Mouse (Mus musculus) hindbrain, embryonic 14.5 days (tissue): ENCODE results near the gene Gm49396. TPM values are rescaled to one million over a fixed set of nuclear protein-coding genes. Genes with fewer than 3 reads are reported as not detected.

Source experiments
- ATAC-seq: fragments of 200-750 bp; cut with Nextera tagmentation; 2 replicates; pipeline ENCODE4 v1.8.0; 2017; ENCODE audit warnings: moderate number of reproducible peaks, mild to moderate bottlenecking, moderate TSS enrichment, moderate library complexity; ENCODE audit not compliant: low FRiP score
- DNase-seq: peaks from one replicate; pipeline ENCODE4 v3.0.0-alpha.2; 2015; ENCODE audit warnings: low spot score
- H3K27ac ChIP-seq: fragments of 300-500 bp; sonication (generic); 2 replicates; pipeline ENCODE4 v1.5.1; 2014; ENCODE audit warnings: mild to moderate bottlenecking, moderate library complexity
- H3K27me3 ChIP-seq: fragments of 300-500 bp; sonication (generic); 2 replicates; pipeline ENCODE4 v1.6.1; 2014; ENCODE audit warnings: mild to moderate bottlenecking, low read length, mixed read lengths; ENCODE audit not compliant: control insufficient read depth, insufficient read depth
- H3K36me3 ChIP-seq: fragments of 300-500 bp; sonication (generic); replicated peaks from 2 replicates; pipeline ENCODE4 v1.6.1; 2014; ENCODE audit not compliant: control insufficient read depth, insufficient read depth
- H3K4me1 ChIP-seq: fragments of 300-500 bp; sonication (generic); replicated peaks from 2 replicates; pipeline ENCODE4 v1.6.1; 2014; ENCODE audit warnings: antibody characterized with exemption, low read length, mixed read lengths; ENCODE audit not compliant: control insufficient read depth, insufficient read depth
- H3K4me2 ChIP-seq: fragments of 300-500 bp; sonication (generic); replicated peaks from 2 replicates; pipeline ENCODE4 v1.6.1; 2014; ENCODE audit warnings: mild to moderate bottlenecking, moderate library complexity
- H3K4me3 ChIP-seq: fragments of 300-500 bp; sonication (generic); replicated peaks from 2 replicates; pipeline ENCODE4 v1.5.1; 2014; ENCODE audit warnings: mild to moderate bottlenecking, low read length
- H3K9ac ChIP-seq: fragments of 300-500 bp; sonication (generic); 2 replicates; pipeline ENCODE4 v1.6.1; 2014
- H3K9me3 ChIP-seq: fragments of 300-500 bp; sonication (generic); 2 replicates; pipeline ENCODE4 v1.6.1; 2016; ENCODE audit warnings: low read length; ENCODE audit not compliant: control insufficient read depth
- WGBS: fragments of 180-500 bp; shearing (Covaris S2); extraction: QIAGEN DNeasy Blood & Tissue Kit; methylation state at CpG from one replicate; pipeline ENCODE4 v1.1.7; 2014; 5-methylcytosine and 5-hydroxymethylcytosine counted together
- polyA plus RNA-seq: library from polyadenylated mRNA; unstranded; fragments of >200 nt; fragmentation: Nextera tagmentation; extraction: Ambion mirVana; gene quantifications from 2 replicates; pipeline ENCODE4 v1.2.1, GENCODE M21; 2014

Gm49396 gene
- polyA plus RNA-seq, 1 experiment from 2014 or later, result 6.5 TPM

- no peak overlapping the region for H3K4me2 ChIP-seq
- H3K27ac ChIP-seq, result no peak overlapping the region
- H3K9ac ChIP-seq, result no peak overlapping the region
- no peaks in the 10 kb centered on the region for H3K27me3 ChIP-seq
- no peaks in the 10 kb centered on the region for H3K9me3 ChIP-seq
- H3K4me3 ChIP-seq, result no peak overlapping the region
- H3K4me1 ChIP-seq, result no peaks in the 10 kb centered on the region
- DNase-seq (no peak), ATAC-seq (no peak)
- H3K36me3 ChIP-seq, result peaks cover 100% of the 10 kb centered on the region
- 96% methylated on average over 8 of the region's 8 CpGs for WGBS
Measured at GRCm38 (mm10) chr7:30579950-30580349, 16.8 kb downstream of the Gm49396 start.

- WGBS, result 95% methylated on average over 16 of the region's 16 CpGs
- H3K27ac ChIP-seq, result no peak overlapping the region
- no peak overlapping the region for H3K4me2 ChIP-seq
- peaks cover 100% of the 10 kb centered on the region for H3K36me3 ChIP-seq
- H3K9ac ChIP-seq, result no peak overlapping the region
- H3K4me3 ChIP-seq, result no peak overlapping the region
- no peaks in the 10 kb centered on the region for H3K27me3 ChIP-seq
- DNase-seq (no peak), ATAC-seq (no peak)
- peaks cover under 1% of the 10 kb centered on the region; the same call in 1 of the 2 replicates for H3K4me1 ChIP-seq
- H3K9me3 ChIP-seq, result no peaks in the 10 kb centered on the region
Measured at GRCm38 (mm10) chr7:30581547-30581946, 18.4 kb downstream of the Gm49396 start.

GRCm38 (mm10) chr7:30584339-30584738 lies 21.2 kb downstream of the Gm49396 start:
- H3K9ac ChIP-seq, result no peak overlapping the region
- H3K9me3 ChIP-seq, result no peaks in the 10 kb centered on the region
- peaks cover 75% of the 10 kb centered on the region for H3K36me3 ChIP-seq
- H3K27me3 ChIP-seq, result no peaks in the 10 kb centered on the region
- DNase-seq (no peak), ATAC-seq (no peak)
- no peak overlapping the region for H3K4me2 ChIP-seq
- H3K4me1 ChIP-seq, result peaks cover 10% of the 10 kb centered on the region
- WGBS, result 94% methylated on average over 10 of the region's 10 CpGs
- no peak overlapping the region for H3K4me3 ChIP-seq
- H3K27ac ChIP-seq, result no peak overlapping the region

- peaks cover 10% of the 10 kb centered on the region for H3K4me1 ChIP-seq
- no peak overlapping the region for H3K27ac ChIP-seq
- WGBS, result 94% methylated on average over 7 of the region's 7 CpGs
- no peak overlapping the region for H3K9ac ChIP-seq
- no peak overlapping the region for H3K4me2 ChIP-seq
- ATAC-seq (no peak), DNase-seq (no peak)
- no peak overlapping the region for H3K4me3 ChIP-seq
- no peaks in the 10 kb centered on the region for H3K27me3 ChIP-seq
- peaks cover 67% of the 10 kb centered on the region for H3K36me3 ChIP-seq
- H3K9me3 ChIP-seq, result no peaks in the 10 kb centered on the region
Measured at GRCm38 (mm10) chr7:30585170-30585569, 22.0 kb downstream of the Gm49396 start.

- H3K4me1 ChIP-seq, result peaks cover 10% of the 10 kb centered on the region
- DNase-seq (no peak), ATAC-seq (no peak)
- peak overlapping the region; percentile 85 for H3K4me3 ChIP-seq
- H3K9me3 ChIP-seq, result no peaks in the 10 kb centered on the region
- no peaks in the 10 kb centered on the region for H3K27me3 ChIP-seq
- peak overlapping the region; percentile 98; the same call in 1 of the 2 replicates for H3K9ac ChIP-seq
- H3K36me3 ChIP-seq, result peaks cover 53% of the 10 kb centered on the region
- no peak overlapping the region for H3K27ac ChIP-seq
- WGBS, result 91% methylated on average over 28 of the region's 28 CpGs
- H3K4me2 ChIP-seq, result peak overlapping the region; percentile 93
Measured at GRCm38 (mm10) chr7:30586455-30587020, 23.4 kb downstream of the Gm49396 start.

GRCm38 (mm10) chr7:30587842-30588667 lies 24.9 kb downstream of the Gm49396 start:
- Histone ChIP-seq H3K4me1 (peaks cover 10% of the 10 kb centered on the region), H3K9me3 (no peaks in the 10 kb centered on the region), H3K27ac (peak overlapping the region; percentile 94), H3K27me3 (no peaks in the 10 kb centered on the region), H3K4me2 (peak overlapping the region; percentile 93), H3K4me3 (peak overlapping the region; percentile 85), H3K9ac (peak overlapping the region; percentile 98), H3K36me3 (peaks cover 38% of the 10 kb centered on the region)
- peak; percentile 29 for DNase-seq
- WGBS, result 1% methylated on average over 53 of the region's 67 CpGs
- peak; percentile 38 for ATAC-seq

- DNase-seq, result peak; percentile 93
- Histone ChIP-seq H3K4me1 (peaks cover 10% of the 10 kb centered on the region), H3K4me3 (peak within 1 kb of the TSS; percentile 85), H3K27ac (peak within 1 kb of the TSS; percentile 94), H3K4me2 (peak within 1 kb of the TSS; percentile 93), H3K36me3 (peaks cover 30% of the 10 kb centered on the region), H3K27me3 (no peaks in the 10 kb centered on the region), H3K9ac (peak within 1 kb of the TSS; percentile 98), H3K9me3 (no peaks in the 10 kb centered on the region)
- peak; percentile 95 for ATAC-seq
- WGBS, result under 1% methylated on average over 57 of the region's 68 CpGs
Measured at GRCm38 (mm10) chr7:30588676-30589434, 25.7 kb downstream of the Gm49396 start, which contains the start of gene Kmt2b. Kmt2b (minus strand) TSS chr7:30588726.

GRCm38 (mm10) chr7:30589435-30590301 lies 26.5 kb downstream of the Gm49396 start:
- Histone ChIP-seq H3K4me3 (peak overlapping the region; percentile 85), H3K27me3 (no peaks in the 10 kb centered on the region), H3K9ac (peak overlapping the region; percentile 98), H3K27ac (peak overlapping the region; percentile 94), H3K4me1 (peaks cover 10% of the 10 kb centered on the region), H3K9me3 (no peaks in the 10 kb centered on the region), H3K4me2 (peak overlapping the region; percentile 57), H3K36me3 (peaks cover 22% of the 10 kb centered on the region)
- 31% methylated on average over 39 of the region's 40 CpGs for WGBS
- peak; percentile 56 for ATAC-seq
- peak; percentile 88 for DNase-seq
